Mouse (Mus musculus) forebrain, embryonic 13.5 days (tissue): ENCODE measurements around the gene Kdm4b. TPM values are rescaled to one million over a fixed set of nuclear protein-coding genes. Genes with fewer than 3 reads are reported as not detected.

ENCODE experiments used
- ATAC-seq: fragments of 200-750 bp; cut with Nextera tagmentation; 2 replicates; pipeline ENCODE4 v1.8.0; 2017
- H3K27ac ChIP-seq: fragments of 300-500 bp; sonication (generic); 2 replicates; pipeline ENCODE4 v1.5.1; 2015; ENCODE audit warnings: inconsistent platforms, mild to moderate bottlenecking, moderate library complexity
- H3K27me3 ChIP-seq: fragments of 300-500 bp; sonication (generic); 2 replicates; pipeline ENCODE4 v1.6.1; 2015; ENCODE audit warnings: mild to moderate bottlenecking, inconsistent platforms
- H3K36me3 ChIP-seq: fragments of 300-500 bp; sonication (generic); 2 replicates; pipeline ENCODE4 v1.6.1; 2015; ENCODE audit warnings: mild to moderate bottlenecking, inconsistent platforms; ENCODE audit not compliant: poor library complexity, severe bottlenecking
- H3K4me1 ChIP-seq: fragments of 300-500 bp; sonication (generic); 2 replicates; pipeline ENCODE4 v1.6.1; 2015; ENCODE audit warnings: inconsistent platforms
- H3K4me2 ChIP-seq: fragments of 300-500 bp; sonication (generic); 2 replicates; pipeline ENCODE4 v1.6.1; 2015; ENCODE audit warnings: inconsistent platforms, mild to moderate bottlenecking, moderate library complexity
- H3K4me3 ChIP-seq: fragments of 300-500 bp; sonication (generic); 2 replicates; pipeline ENCODE4 v1.5.1; 2015; ENCODE audit warnings: mild to moderate bottlenecking, inconsistent platforms
- H3K9ac ChIP-seq: fragments of 300-500 bp; sonication (generic); 2 replicates; pipeline ENCODE4 v1.6.1; 2015; ENCODE audit warnings: mild to moderate bottlenecking, inconsistent platforms
- H3K9me3 ChIP-seq: fragments of 300-500 bp; sonication (generic); replicated peaks from 2 replicates; pipeline ENCODE4 v1.6.1; 2016; ENCODE audit warnings: inconsistent platforms
- WGBS: fragments of 180-500 bp; shearing (Covaris S2); methylation state at CpG from one replicate; pipeline ENCODE4 v1.1.7; 2015; 5-methylcytosine and 5-hydroxymethylcytosine counted together
- polyA plus RNA-seq: library from polyadenylated mRNA; unstranded; fragments of >200 nt; fragmentation: Nextera tagmentation; extraction: Ambion mirVana; gene quantifications from 2 replicates; pipeline ENCODE4 v1.2.1, GENCODE M21; 2015

Kdm4b gene
- polyA plus RNA-seq, 1 experiment from 2014 or later = 51.4 TPM

GRCm38 (mm10) chr17:56289371-56290331, 36.2 kb upstream of the Kdm4b start:
- H3K4me3 ChIP-seq = peak overlapping the region; percentile 37
- H3K4me2 ChIP-seq = peak overlapping the region; percentile 59
- H3K27me3 ChIP-seq = no peaks in the 10 kb centered on the region
- H3K9ac ChIP-seq = peak overlapping the region; percentile 46
- H3K4me1 ChIP-seq = peaks cover 37% of the 10 kb centered on the region
- WGBS = 3% methylated on average over 23 of the region's 23 CpGs
- no peaks in the 10 kb centered on the region for H3K9me3 ChIP-seq
- peak; percentile 14; the same call in 1 of the 2 replicates for ATAC-seq
- H3K36me3 ChIP-seq = no peaks in the 10 kb centered on the region
- peak overlapping the region; percentile 57 for H3K27ac ChIP-seq

GRCm38 (mm10) chr17:56290388-56291170, 35.3 kb upstream of the Kdm4b start:
- Histone ChIP-seq H3K9me3 (no peaks in the 10 kb centered on the region), H3K4me1 (peaks cover 37% of the 10 kb centered on the region), H3K27ac (peak overlapping the region; percentile 57), H3K36me3 (no peaks in the 10 kb centered on the region), H3K4me2 (peak overlapping the region; percentile 59), H3K4me3 (peak overlapping the region; percentile 37), H3K9ac (peak overlapping the region; percentile 46), H3K27me3 (no peaks in the 10 kb centered on the region)
- WGBS = 2% methylated on average over 17 of the region's 17 CpGs
- ATAC-seq = peak; percentile 70

GRCm38 (mm10) chr17:56291171-56291511, 34.7 kb upstream of the Kdm4b start:
- Histone ChIP-seq H3K4me2 (peak overlapping the region; percentile 59), H3K27ac (peak overlapping the region; percentile 37), H3K9me3 (no peaks in the 10 kb centered on the region), H3K4me3 (peak overlapping the region; percentile 37), H3K36me3 (no peaks in the 10 kb centered on the region), H3K4me1 (peaks cover 37% of the 10 kb centered on the region), H3K9ac (peak overlapping the region; percentile 49; the same call in 1 of the 2 replicates), H3K27me3 (no peaks in the 10 kb centered on the region)
- ATAC-seq = peak; percentile 85
- under 1% methylated on average over 16 of the region's 16 CpGs for WGBS

GRCm38 (mm10) chr17:56291826-56292475, 33.9 kb upstream of the Kdm4b start:
- Histone ChIP-seq H3K4me1 (peaks cover 37% of the 10 kb centered on the region), H3K4me2 (peak overlapping the region; percentile 59), H3K9me3 (no peaks in the 10 kb centered on the region), H3K4me3 (0 out of 2 replicates have a peak overlapping the region, but pooled peaks have one; percentile 20), H3K9ac (no peak overlapping the region), H3K27ac (peak overlapping the region; percentile 37; the same call in 1 of the 2 replicates), H3K27me3 (no peaks in the 10 kb centered on the region), H3K36me3 (no peaks in the 10 kb centered on the region)
- 57% methylated on average over 7 of the region's 7 CpGs for WGBS
- no peak for ATAC-seq

DNA sequence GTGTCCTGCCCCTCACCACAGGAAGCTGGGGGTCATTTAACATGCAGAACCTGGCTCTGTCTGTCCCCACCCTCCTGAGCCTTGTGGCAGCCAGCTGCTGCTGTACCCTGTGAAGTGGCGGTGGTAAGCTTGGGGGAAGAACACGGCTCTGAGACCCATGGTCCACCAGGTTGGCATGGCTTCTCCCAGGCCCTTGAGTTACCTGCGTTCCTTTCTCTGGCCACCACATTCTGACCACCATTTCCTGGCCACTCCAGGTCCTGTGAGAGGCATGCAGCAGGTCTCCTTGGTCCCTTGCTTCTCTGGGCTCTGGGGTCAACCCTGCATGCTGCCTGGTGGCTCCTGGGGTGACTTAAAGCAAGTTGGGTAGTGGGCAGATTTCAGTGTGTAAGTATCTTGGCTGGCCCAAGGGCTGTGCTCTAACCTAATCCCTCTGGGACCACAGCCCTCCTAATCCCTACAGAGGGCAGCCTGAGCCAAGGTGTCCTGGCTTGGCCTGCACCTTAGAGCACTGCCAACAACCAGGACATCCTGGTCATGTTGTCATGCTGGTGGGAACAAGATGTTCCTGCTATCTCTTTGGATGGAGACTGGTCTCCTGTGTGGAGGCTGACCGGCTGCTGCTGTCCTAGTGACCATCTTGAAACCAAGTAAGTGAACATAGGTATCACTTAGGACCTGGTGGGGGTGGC, 33.2 kb upstream of the Kdm4b start, which contains the start of gene Plin3:
Gene Plin3, minus strand, starts transcription at position 343 of the 692 bp plus-strand sequence.
- H3K4me2 ChIP-seq = no peak within 1 kb of the TSS
- H3K27me3 ChIP-seq = no peaks in the 10 kb centered on the region
- no peak for ATAC-seq
- H3K4me3 ChIP-seq = no peak within 1 kb of the TSS
- peak within 1 kb of the TSS; percentile 37; the same call in 1 of the 2 replicates for H3K27ac ChIP-seq
- peaks cover 35% of the 10 kb centered on the region for H3K4me1 ChIP-seq
- no peaks in the 10 kb centered on the region for H3K9me3 ChIP-seq
- H3K9ac ChIP-seq = no peak within 1 kb of the TSS
- 89% methylated on average over 4 of the region's 4 CpGs for WGBS
- H3K36me3 ChIP-seq = no peaks in the 10 kb centered on the region

DNA sequence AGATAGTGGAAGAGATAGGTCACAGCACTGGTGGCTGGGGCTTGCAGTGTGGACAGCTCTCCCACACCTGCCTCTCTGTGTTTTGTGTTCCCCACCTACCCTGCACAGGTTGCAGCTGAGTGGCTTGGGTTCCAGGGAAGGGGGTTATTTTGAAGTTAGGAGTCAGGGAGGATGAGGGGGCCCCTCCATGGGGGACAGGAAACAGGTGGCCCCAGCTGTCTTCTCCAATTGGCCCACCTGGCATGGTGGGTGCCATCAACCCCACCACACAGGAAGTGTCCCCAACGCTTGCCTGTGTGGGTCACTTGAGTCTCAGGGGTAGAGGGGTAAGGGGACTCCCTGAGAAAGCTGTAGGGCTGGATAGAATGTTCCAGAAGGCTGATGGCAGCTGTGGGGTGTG, 32.6 kb upstream of the Kdm4b start:
- Histone ChIP-seq H3K36me3 (no peaks in the 10 kb centered on the region), H3K9me3 (no peaks in the 10 kb centered on the region), H3K9ac (no peak overlapping the region), H3K4me2 (no peak overlapping the region), H3K27me3 (no peaks in the 10 kb centered on the region), H3K4me3 (no peak overlapping the region), H3K4me1 (peaks cover 29% of the 10 kb centered on the region), H3K27ac (no peak overlapping the region)
- 79% methylated on average over 1 of the region's 1 CpGs for WGBS
- no peak for ATAC-seq

DNA sequence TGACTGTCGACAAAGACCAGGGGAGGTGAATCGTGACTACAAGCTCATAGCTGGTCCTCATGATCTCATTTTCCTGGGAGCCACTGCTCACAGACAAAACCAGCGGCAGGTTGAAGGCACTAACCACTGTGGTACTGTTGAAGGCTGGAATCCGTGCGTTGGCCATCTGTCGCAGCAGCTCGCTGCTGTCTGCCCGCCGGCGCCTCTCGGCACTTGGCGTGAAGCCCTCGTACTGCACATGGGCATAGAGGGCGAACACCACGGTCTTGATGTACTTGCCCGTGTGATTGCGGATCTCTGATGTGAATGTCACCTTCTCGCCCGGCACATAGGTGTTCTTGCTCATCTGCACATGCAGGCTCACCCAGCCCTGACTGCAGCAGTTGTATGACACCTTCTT, 31.6 kb upstream of the Kdm4b start:
- 94% methylated on average over 19 of the region's 19 CpGs for WGBS
- Histone ChIP-seq H3K4me1 (peaks cover 19% of the 10 kb centered on the region), H3K4me3 (no peak overlapping the region), H3K4me2 (no peak overlapping the region), H3K27ac (no peak overlapping the region), H3K27me3 (no peaks in the 10 kb centered on the region), H3K36me3 (no peaks in the 10 kb centered on the region), H3K9me3 (no peaks in the 10 kb centered on the region), H3K9ac (no peak overlapping the region)
- no peak for ATAC-seq

GRCm38 (mm10) chr17:56296201-56296600, 29.7 kb upstream of the Kdm4b start:
- H3K4me2 ChIP-seq = no peak overlapping the region
- ATAC-seq = no peak
- no peaks in the 10 kb centered on the region for H3K27me3 ChIP-seq
- H3K36me3 ChIP-seq = no peaks in the 10 kb centered on the region
- H3K4me3 ChIP-seq = no peak overlapping the region
- 56% methylated on average over 1 of the region's 1 CpGs for WGBS
- 0 out of 2 replicates have a peak, but pooled peaks cover 4% of the 10 kb centered on the region for H3K4me1 ChIP-seq
- no peaks in the 10 kb centered on the region for H3K9me3 ChIP-seq
- no peak overlapping the region for H3K27ac ChIP-seq
- no peak overlapping the region for H3K9ac ChIP-seq

DNA sequence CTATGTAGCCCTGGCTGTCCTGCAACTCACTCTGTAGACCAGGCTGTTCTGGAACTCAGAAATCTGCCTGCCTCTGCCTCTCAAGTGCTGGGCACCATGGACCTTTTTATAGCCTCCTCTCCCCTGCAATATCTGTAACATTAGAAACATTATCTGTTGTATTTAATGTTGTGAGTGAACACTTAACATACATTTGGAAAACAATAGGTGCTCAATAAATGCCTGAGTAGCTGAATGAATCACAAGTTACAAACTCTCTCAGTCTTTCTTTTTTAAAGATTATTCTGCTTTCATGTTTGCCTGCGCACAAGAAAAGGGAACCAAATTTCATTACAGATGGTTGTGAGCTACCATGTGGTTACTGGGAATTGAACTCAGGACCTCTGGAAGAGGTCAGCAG, 27.6 kb upstream of the Kdm4b start:
- no peak overlapping the region for H3K4me2 ChIP-seq
- H3K36me3 ChIP-seq = no peaks in the 10 kb centered on the region
- no peaks in the 10 kb centered on the region for H3K9me3 ChIP-seq
- no peaks in the 10 kb centered on the region for H3K27me3 ChIP-seq
- WGBS = 92% methylated on average over 1 of the region's 1 CpGs
- no peak for ATAC-seq
- H3K4me3 ChIP-seq = no peak overlapping the region
- H3K4me1 ChIP-seq = peaks cover 7% of the 10 kb centered on the region
- H3K9ac ChIP-seq = no peak overlapping the region
- no peak overlapping the region for H3K27ac ChIP-seq

DNA sequence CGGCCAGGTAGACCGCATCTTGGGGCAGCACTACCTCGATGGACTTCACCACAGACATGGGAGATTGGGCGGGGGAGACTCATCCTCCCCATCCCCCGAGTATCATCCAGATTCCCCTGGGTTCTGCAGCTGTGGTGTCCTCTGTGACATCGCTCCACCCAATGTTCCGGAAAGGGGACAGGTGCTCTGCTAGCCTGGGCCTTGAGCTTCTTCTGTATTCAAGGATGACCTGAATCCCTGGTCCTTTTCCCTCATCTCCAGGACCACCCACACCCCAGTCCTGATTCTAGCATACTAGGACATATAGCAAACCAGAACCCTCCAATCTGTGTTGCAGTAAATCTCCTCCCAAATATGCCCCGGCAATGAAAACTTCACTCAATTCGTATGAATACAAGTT, 25.7 kb upstream of the Kdm4b start, which contains the start of gene Arrdc5:
Gene Arrdc5, minus strand, starts transcription at position 101 of the 400 bp plus-strand sequence.
- no peaks in the 10 kb centered on the region for H3K36me3 ChIP-seq

GRCm38 (mm10) chr17:56302363-56302996, 23.4 kb upstream of the Kdm4b start:
- Histone ChIP-seq H3K4me3 (no peak overlapping the region), H3K36me3 (peaks cover 19% of the 10 kb centered on the region), H3K27ac (0 out of 2 replicates have a peak overlapping the region, but pooled peaks have one; percentile 87), H3K9ac (no peak overlapping the region), H3K4me2 (peak overlapping the region; percentile 97), H3K9me3 (no peaks in the 10 kb centered on the region), H3K27me3 (no peaks in the 10 kb centered on the region), H3K4me1 (peaks cover 42% of the 10 kb centered on the region)
- no peak for ATAC-seq
- WGBS = 25% methylated on average over 13 of the region's 13 CpGs

More for the DNA sequence above, 25.7 kb upstream of the Kdm4b start, which contains the start of gene Arrdc5:
- no peak for ATAC-seq
- no peak within 1 kb of the TSS for H3K4me2 ChIP-seq
- H3K27ac ChIP-seq = no peak within 1 kb of the TSS
- no peak within 1 kb of the TSS for H3K9ac ChIP-seq
- 94% methylated on average over 9 of the region's 9 CpGs for WGBS
- peaks cover 20% of the 10 kb centered on the region for H3K4me1 ChIP-seq
- H3K27me3 ChIP-seq = no peaks in the 10 kb centered on the region
- no peak within 1 kb of the TSS for H3K4me3 ChIP-seq
- no peaks in the 10 kb centered on the region for H3K9me3 ChIP-seq
